Mouse (Mus musculus) G1E (cell line): ENCODE results near the gene Gm4924. TPM values are rescaled to one million over a fixed set of nuclear protein-coding genes. Genes with fewer than 3 reads are reported as not detected.

Source experiments
- ATAC-seq: 2 replicates; pipeline ENCODE4 v1.8.0; 2016; ENCODE audit warnings: mild to moderate bottlenecking; ENCODE audit not compliant: insufficient number of reproducible peaks, poor library complexity, low FRiP score, severe bottlenecking; ENCODE audit errors: extremely low read depth
- DNase-seq: peaks from one replicate; pipeline ENCODE4 v3.0.0; 2012; ENCODE audit warnings: low spot score
- H3K27me3 ChIP-seq: 2 replicates; pipeline ENCODE4 v1.6.1; 2012; ENCODE audit warnings: mild to moderate bottlenecking, low read length, inconsistent platforms; ENCODE audit not compliant: insufficient read depth
- H3K36me3 ChIP-seq: replicated peaks from 2 replicates; pipeline ENCODE3; 2012; ENCODE audit warnings: mild to moderate bottlenecking, inconsistent platforms
- H3K4me1 ChIP-seq: 2 replicates; pipeline ENCODE4 v1.6.1; 2012; ENCODE audit warnings: low read depth, low read length, inconsistent platforms, mixed read lengths; ENCODE audit not compliant: insufficient read depth
- H3K4me3 ChIP-seq: 2 replicates; pipeline ENCODE4 v1.5.1; 2012; ENCODE audit warnings: low read depth, mild to moderate bottlenecking, inconsistent platforms, low read length, moderate library complexity, mixed read lengths
- H3K9me3 ChIP-seq: replicated peaks from 2 replicates; pipeline ENCODE4 v1.6.1; 2012; ENCODE audit warnings: inconsistent platforms
- CTCF ChIP-seq: IDR thresholded peaks from 2 replicates; pipeline ENCODE4 v1.5.1; 2012; ENCODE audit warnings: low read depth, low read length, inconsistent platforms, mixed read lengths
- GATA1 ChIP-seq: IDR thresholded peaks from 2 replicates; pipeline ENCODE4 v1.6.1; 2012; ENCODE audit warnings: borderline replicate concordance, low read length, inconsistent platforms, mixed read lengths
- GATA2 ChIP-seq: IDR thresholded peaks from 2 replicates; pipeline ENCODE4 v1.6.1; 2012; ENCODE audit warnings: low read depth, low read length, inconsistent platforms, borderline replicate concordance
- POLR2AphosphoS5 ChIP-seq: IDR thresholded peaks from 2 replicates; pipeline ENCODE4 v1.6.1; 2012; ENCODE audit warnings: low read depth, low read length, inconsistent platforms; ENCODE audit not compliant: insufficient replicate concordance
- TAL1 ChIP-seq: conservative IDR thresholded peaks from 2 replicates; pipeline ENCODE4 v1.6.1; 2012; ENCODE audit warnings: low read depth, low read length, inconsistent platforms, mixed read lengths
- polyA plus RNA-seq: library from polyadenylated mRNA; stranded (reverse); fragments of >175 nt; gene quantifications from 2 replicates; pipeline ENCODE4 v1.2.3, GENCODE M21; 2012
- total RNA-seq, 2 experiments: library from RNA; stranded (forward) in 1 of 2; stranded (reverse) in 1 of 2; fragments of 200-1000 nt in 1 of 2; fragments of >200 nt in 1 of 2; fragmentation: Nextera tagmentation in 1 of 2; gene quantifications; 2 replicates each; pipeline ENCODE4 v1.2.3; 2014 to 2017

The Gm4924 gene
- total and polyA plus RNA-seq, 3 experiments, result 0.27 to 25.6 (median 23.2) TPM

- H3K36me3 ChIP-seq, result no peaks in the 10 kb centered on the region
- H3K4me1 ChIP-seq, result no peaks in the 10 kb centered on the region
- no peak for TF ChIP-seq CTCF
- no peak for TF ChIP-seq GATA1
- TF ChIP-seq GATA2, result no peak
- TF ChIP-seq POLR2AphosphoS5, result no peak
- no peak for TF ChIP-seq TAL1
- peaks cover 31% of the 10 kb centered on the region for H3K9me3 ChIP-seq
- no peak for DNase-seq
- no peaks in the 10 kb centered on the region for H3K27me3 ChIP-seq
- no peak for ATAC-seq
- H3K4me3 ChIP-seq, result no peak overlapping the region
Observed at GRCm38 (mm10) chr10:82382992-82383391, 28.9 kb downstream of the Gm4924 start.

GRCm38 (mm10) chr10:82409511-82409910 is 55.5 kb downstream of the Gm4924 start:
- H3K4me3 ChIP-seq, result no peak overlapping the region
- ATAC-seq, result no peak
- DNase-seq, result no peak
- no peaks in the 10 kb centered on the region for H3K9me3 ChIP-seq
- no peaks in the 10 kb centered on the region for H3K27me3 ChIP-seq
- no peaks in the 10 kb centered on the region for H3K36me3 ChIP-seq
- H3K4me1 ChIP-seq, result no peaks in the 10 kb centered on the region
- TF ChIP-seq GATA2, result no peak
- no peak for TF ChIP-seq CTCF
- TF ChIP-seq GATA1, result no peak
- TF ChIP-seq TAL1, result no peak
- TF ChIP-seq POLR2AphosphoS5, result no peak

- DNase-seq (no peak), ATAC-seq (no peak)
- Histone ChIP-seq H3K9me3 (no peaks in the 10 kb centered on the region), H3K4me1 (no peaks in the 10 kb centered on the region), H3K27me3 (no peaks in the 10 kb centered on the region), H3K36me3 (no peaks in the 10 kb centered on the region), H3K4me3 (no peak overlapping the region)
- TF ChIP-seq CTCF, result no peak
- no peak for TF ChIP-seq GATA1
- TF ChIP-seq TAL1, result no peak
- TF ChIP-seq POLR2AphosphoS5, result no peak
- TF ChIP-seq GATA2, result no peak
Observed at GRCm38 (mm10) chr10:82423631-82424030, 69.6 kb downstream of the Gm4924 start.

Other genes starting within 250 kb of the Gm4924 start
- gene AU041133, start 226.2 kb upstream of the Gm4924 start, total RNA-seq (2014; fragmentation: Nextera tagmentation), result 14.1 and 14.4 TPM in 2 replicates
- gene AU041133, start 226.2 kb upstream of the Gm4924 start, total RNA-seq (2017), result 11.6 and 12.2 TPM in 2 replicates
- gene AU041133, start 226.2 kb upstream of the Gm4924 start, polyA plus RNA-seq, result 0.09 and 0.18 TPM in 2 replicates
- gene Zfp938, start 113.0 kb upstream of the Gm4924 start, total RNA-seq (2014; fragmentation: Nextera tagmentation), result 15.3 and 15.8 TPM in 2 replicates
- 12.8 and 17.6 TPM in 2 replicates for gene Zfp938, start 113.0 kb upstream of the Gm4924 start, total RNA-seq (2017)
- 0.14 and 0.39 TPM in 2 replicates for gene Zfp938, start 113.0 kb upstream of the Gm4924 start, polyA plus RNA-seq
- gene 4932415D10Rik, start 37.7 kb upstream of the Gm4924 start, total RNA-seq (2014; fragmentation: Nextera tagmentation), result not detected in 2 replicates
- 0.06 and 0.11 TPM in 2 replicates for gene 4932415D10Rik, start 37.7 kb upstream of the Gm4924 start, total RNA-seq (2017)
- gene 4932415D10Rik, start 37.7 kb upstream of the Gm4924 start, polyA plus RNA-seq, result not detected in 2 replicates
- not detected in 2 replicates for gene Gm1553, start 138.4 kb downstream of the Gm4924 start, total RNA-seq (2014; fragmentation: Nextera tagmentation)
- gene Gm1553, start 138.4 kb downstream of the Gm4924 start, total RNA-seq (2017), result not detected in 2 replicates
- gene Gm1553, start 138.4 kb downstream of the Gm4924 start, polyA plus RNA-seq, result not detected in 2 replicates